Mouse (Mus musculus): ENCODE measurements around the gene Aurkb.

Gene Aurkb

GRCm38 (mm10) chr11:69099915-69100345, 54.5 kb downstream of the Aurkb start:
- peak; percentile 91 for DNase-seq

- DNase-seq, result no peak
These were observed 55.4 kb downstream of the Aurkb start for GRCm38 (mm10) chr11:69100639-69101360.
